Mouse (Mus musculus): ENCODE data around the gene Ifngr2. TPM values are rescaled to one million over a fixed set of nuclear protein-coding genes. Genes with fewer than 3 reads are reported as not detected.
A peak's percentile ranks its signal among the peaks of the same experiment; 100 is the strongest.
"Not testable (repeated sequence)": the region's sequence is repeated elsewhere in the genome, so short reads cannot be mapped to it uniquely, and the experiment has no call there.

Gene Ifngr2
- polyA plus RNA-seq, 1 experiment from 2014 or later, result 23.8 TPM

GRCm38 (mm10) chr16:91527051-91527450 is 19.8 kb upstream of the Ifngr2 start:
- 85% methylated on average over 10 of the region's 10 CpGs for WGBS
- DNase-seq (ENCODE audit: low spot score), result no peak

GRCm38 (mm10) chr16:91527500-91527899 is 19.4 kb upstream of the Ifngr2 start:
- H3K36me3 ChIP-seq, result no peaks in the 10 kb centered on the region
- 79% methylated on average over 5 of the region's 5 CpGs for WGBS
- H3K4me1 ChIP-seq, result peaks cover 4% of the 10 kb centered on the region; the same call in 1 of the 2 replicates

More at GRCm38 (mm10) chr16:91527051-91527450, 19.8 kb upstream of the Ifngr2 start:
- H3K4me1 ChIP-seq, result peaks cover 4% of the 10 kb centered on the region; the same call in 1 of the 2 replicates
- H3K27me3 ChIP-seq (ENCODE audit: low read depth, poor library complexity, severe bottlenecking), result no peaks in the 10 kb centered on the region
- no peaks in the 10 kb centered on the region for H3K9me3 ChIP-seq (replicated peaks)
- no peak overlapping the region for H3K4me3 ChIP-seq
- H3K27ac ChIP-seq (replicated peaks), result no peak overlapping the region
- H3K36me3 ChIP-seq, result no peaks in the 10 kb centered on the region

GRCm38 (mm10) chr16:91528578-91528977 is 18.3 kb upstream of the Ifngr2 start:
- WGBS, result 91% methylated on average over 9 of the region's 9 CpGs
- Histone ChIP-seq H3K4me3 (no peak overlapping the region), H3K36me3 (no peaks in the 10 kb centered on the region), H3K27ac (replicated peaks) (no peak overlapping the region), H3K27me3 (ENCODE audit: low read depth, poor library complexity, severe bottlenecking) (no peaks in the 10 kb centered on the region), H3K9me3 (replicated peaks) (no peaks in the 10 kb centered on the region), H3K4me1 (no peaks in the 10 kb centered on the region)
- no peak for DNase-seq (ENCODE audit: low spot score)

More at GRCm38 (mm10) chr16:91527500-91527899, 19.4 kb upstream of the Ifngr2 start:
- Histone ChIP-seq H3K4me3 (no peak overlapping the region), H3K27me3 (ENCODE audit: low read depth, poor library complexity, severe bottlenecking) (no peaks in the 10 kb centered on the region), H3K27ac (replicated peaks) (no peak overlapping the region), H3K9me3 (replicated peaks) (no peaks in the 10 kb centered on the region)
- DNase-seq (ENCODE audit: low spot score), result no peak

DNA sequence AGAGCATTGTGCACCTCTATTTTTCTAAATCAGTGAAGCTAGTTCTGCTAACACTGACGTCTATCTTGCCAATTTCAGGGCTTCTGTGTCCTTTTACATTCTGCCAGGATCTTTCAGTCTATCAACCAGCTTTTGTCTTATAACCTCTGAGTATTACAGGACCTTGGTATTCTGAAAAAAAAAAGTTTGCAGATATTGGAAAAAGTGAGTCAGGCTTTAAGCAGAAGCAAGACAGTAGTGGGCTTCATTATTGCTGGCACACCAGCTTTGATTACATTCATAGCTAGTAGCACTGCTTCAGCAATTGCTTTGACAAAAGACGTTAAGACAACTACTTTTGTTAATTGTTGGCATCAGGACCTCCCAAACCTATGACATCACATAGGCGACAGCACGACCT is 16.0 kb upstream of the Ifngr2 start:
- not testable (repeated sequence) for H3K9me3 ChIP-seq (replicated peaks); H3K4me3 ChIP-seq; H3K27ac ChIP-seq (replicated peaks); H3K36me3 ChIP-seq; H3K27me3 ChIP-seq (ENCODE audit: low read depth, poor library complexity, severe bottlenecking); H3K4me1 ChIP-seq; DNase-seq (ENCODE audit: low spot score)
- WGBS, result 88% methylated on average over 4 of the region's 4 CpGs

DNA sequence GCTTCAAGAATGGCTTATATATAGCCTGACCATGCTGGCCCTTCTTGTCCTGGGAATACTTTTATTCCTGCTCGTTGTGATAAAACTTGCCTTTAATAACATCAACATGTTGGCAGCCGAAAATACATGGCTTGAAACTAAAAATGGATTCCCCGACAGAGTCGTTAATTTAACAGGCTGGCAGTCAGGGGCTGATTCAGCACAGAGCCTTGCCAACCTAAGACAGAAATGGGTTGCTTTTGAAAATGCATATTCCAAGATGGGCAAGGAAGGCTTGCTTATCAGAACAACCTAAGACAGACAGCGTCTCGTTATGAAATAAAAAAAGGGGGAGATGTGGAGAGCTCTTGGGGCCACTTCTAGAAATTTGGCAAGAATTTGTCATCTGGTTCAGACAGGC is 15.0 kb upstream of the Ifngr2 start:
- Histone ChIP-seq H3K36me3 (no peaks in the 10 kb centered on the region), H3K4me3 (no peak overlapping the region), H3K9me3 (replicated peaks) (no peaks in the 10 kb centered on the region), H3K4me1 (no peaks in the 10 kb centered on the region), H3K27me3 (ENCODE audit: low read depth, poor library complexity, severe bottlenecking) (no peaks in the 10 kb centered on the region), H3K27ac (replicated peaks) (no peak overlapping the region)
- no peak for DNase-seq (ENCODE audit: low spot score)
- WGBS, result 90% methylated on average over 6 of the region's 6 CpGs

DNA sequence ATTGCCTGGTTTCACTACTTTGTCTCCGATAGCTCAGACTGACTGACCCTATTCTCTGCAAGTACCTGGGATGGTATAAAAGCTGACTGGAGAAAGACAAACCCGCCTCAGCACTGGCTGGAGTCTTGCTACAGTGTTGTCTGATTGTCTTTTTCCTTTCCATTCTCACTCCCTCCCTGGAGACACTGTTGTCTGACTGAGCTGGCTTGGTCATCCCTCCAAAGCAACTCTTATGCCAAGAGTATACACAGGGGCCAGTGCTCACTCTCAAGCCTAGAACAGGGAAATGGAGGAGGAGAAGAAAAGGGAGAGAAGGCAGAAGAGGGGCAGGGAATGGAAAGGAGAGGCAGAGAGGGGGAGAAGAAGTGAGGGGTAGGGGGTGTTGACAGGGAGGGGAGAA is 14.4 kb upstream of the Ifngr2 start:
- WGBS, result 59% methylated on average over 2 of the region's 2 CpGs
- no peak overlapping the region for H3K27ac ChIP-seq (replicated peaks)
- no peaks in the 10 kb centered on the region for H3K9me3 ChIP-seq (replicated peaks)
- no peaks in the 10 kb centered on the region for H3K27me3 ChIP-seq (ENCODE audit: low read depth, poor library complexity, severe bottlenecking)
- no peaks in the 10 kb centered on the region for H3K36me3 ChIP-seq
- no peaks in the 10 kb centered on the region for H3K4me1 ChIP-seq
- H3K4me3 ChIP-seq, result no peak overlapping the region
- DNase-seq (ENCODE audit: low spot score), result no peak

DNA sequence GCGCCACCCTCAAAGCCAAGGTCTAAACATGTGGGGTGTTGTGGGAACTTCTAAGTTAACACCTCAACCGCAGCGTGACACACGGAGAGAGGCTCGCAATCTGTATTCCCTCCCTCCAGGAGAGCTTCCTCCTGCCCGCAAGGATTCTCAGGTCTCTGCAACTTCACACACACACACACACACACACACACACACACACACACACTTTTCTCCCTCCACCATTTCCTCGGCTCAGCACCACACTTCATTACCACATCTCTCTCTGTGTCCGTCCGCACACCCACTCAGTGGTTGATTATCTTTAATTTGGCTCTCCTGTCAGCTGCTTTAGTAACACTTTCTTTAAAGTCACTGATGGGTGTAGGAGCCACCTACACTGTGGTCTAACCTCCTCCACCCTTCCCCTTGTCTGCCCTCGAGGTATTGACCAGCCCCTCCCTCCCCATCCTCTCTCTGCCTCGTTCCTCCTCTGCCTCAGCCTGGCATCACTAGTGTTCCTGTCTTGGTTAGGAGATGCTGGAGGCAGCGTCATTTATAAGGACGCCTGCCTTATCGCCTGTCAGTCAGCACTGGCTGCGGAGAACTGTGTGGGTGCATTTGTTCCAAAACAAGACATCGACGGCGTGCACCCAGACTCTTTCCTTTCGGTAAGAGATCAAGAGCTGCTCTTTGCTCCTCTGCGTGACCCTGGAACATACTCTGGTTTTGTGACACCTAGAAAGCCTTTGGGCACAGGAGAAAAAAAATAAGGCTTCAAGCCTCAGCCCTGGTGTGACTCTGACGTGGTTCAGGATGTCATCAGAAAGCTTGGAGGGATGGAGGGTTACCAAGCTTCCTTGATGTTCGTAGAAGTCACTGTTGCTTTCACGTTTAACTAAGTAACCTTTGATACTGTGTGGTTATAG is 13.5 kb upstream of the Ifngr2 start:
- H3K27me3 ChIP-seq (ENCODE audit: low read depth, poor library complexity, severe bottlenecking), result no peaks in the 10 kb centered on the region
- no peak overlapping the region for H3K4me3 ChIP-seq
- DNase-seq (ENCODE audit: low spot score), result no peak
- 78% methylated on average over 23 of the region's 23 CpGs for WGBS
- no peaks in the 10 kb centered on the region for H3K36me3 ChIP-seq
- no peaks in the 10 kb centered on the region for H3K9me3 ChIP-seq (replicated peaks)
- H3K27ac ChIP-seq (replicated peaks), result no peak overlapping the region
- no peaks in the 10 kb centered on the region for H3K4me1 ChIP-seq

- no peak overlapping the region for H3K4me3 ChIP-seq
- H3K27me3 ChIP-seq (ENCODE audit: low read depth, poor library complexity, severe bottlenecking), result no peaks in the 10 kb centered on the region
- H3K9me3 ChIP-seq (replicated peaks), result no peaks in the 10 kb centered on the region
- no peak overlapping the region for H3K27ac ChIP-seq (replicated peaks)
- H3K36me3 ChIP-seq, result no peaks in the 10 kb centered on the region
- peak; percentile 91 for DNase-seq (ENCODE audit: low spot score)
- 55% methylated on average over 13 of the region's 13 CpGs for WGBS
- H3K4me1 ChIP-seq, result no peaks in the 10 kb centered on the region
These were observed 12.4 kb upstream of the Ifngr2 start for GRCm38 (mm10) chr16:91534477-91534876.

- H3K27me3 ChIP-seq (ENCODE audit: low read depth, poor library complexity, severe bottlenecking), result no peaks in the 10 kb centered on the region
- H3K36me3 ChIP-seq, result no peaks in the 10 kb centered on the region
- H3K4me3 ChIP-seq, result no peak overlapping the region
- no peaks in the 10 kb centered on the region for H3K4me1 ChIP-seq
- H3K27ac ChIP-seq (replicated peaks), result no peak overlapping the region
- DNase-seq (ENCODE audit: low spot score), result no peak
- 87% methylated on average over 6 of the region's 6 CpGs for WGBS
- H3K9me3 ChIP-seq (replicated peaks), result no peaks in the 10 kb centered on the region
These were observed 12.0 kb upstream of the Ifngr2 start for GRCm38 (mm10) chr16:91534888-91535287.

DNA sequence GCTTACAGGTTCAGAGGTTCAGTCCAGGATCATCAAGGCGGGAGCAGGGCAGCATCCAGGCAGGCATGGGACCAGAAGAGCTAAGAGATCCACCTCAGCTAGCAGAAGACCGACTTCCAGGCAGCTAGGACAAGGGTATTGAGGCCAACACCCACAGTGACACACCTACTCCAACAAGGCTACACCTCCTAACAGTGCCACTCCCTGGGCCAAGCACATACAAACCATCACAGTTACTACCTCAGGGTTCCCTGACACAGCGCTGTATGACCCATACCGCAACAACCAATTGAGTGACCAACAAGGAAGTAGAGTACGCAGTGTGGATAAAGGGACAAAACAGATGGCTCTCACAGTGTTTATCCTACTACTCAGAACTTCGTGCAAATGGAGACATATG is 10.5 kb upstream of the Ifngr2 start:
- 0 out of 2 replicates have a peak, but pooled peaks cover 8% of the 10 kb centered on the region for H3K27me3 ChIP-seq (ENCODE audit: low read depth, poor library complexity, severe bottlenecking)
- no peaks in the 10 kb centered on the region for H3K9me3 ChIP-seq (replicated peaks)
- WGBS, result 86% methylated on average over 6 of the region's 6 CpGs
- H3K4me1 ChIP-seq, result peaks cover 3% of the 10 kb centered on the region
- H3K4me3 ChIP-seq, result no peak overlapping the region
- DNase-seq (ENCODE audit: low spot score), result no peak
- no peak overlapping the region for H3K27ac ChIP-seq (replicated peaks)
- no peaks in the 10 kb centered on the region for H3K36me3 ChIP-seq

DNA sequence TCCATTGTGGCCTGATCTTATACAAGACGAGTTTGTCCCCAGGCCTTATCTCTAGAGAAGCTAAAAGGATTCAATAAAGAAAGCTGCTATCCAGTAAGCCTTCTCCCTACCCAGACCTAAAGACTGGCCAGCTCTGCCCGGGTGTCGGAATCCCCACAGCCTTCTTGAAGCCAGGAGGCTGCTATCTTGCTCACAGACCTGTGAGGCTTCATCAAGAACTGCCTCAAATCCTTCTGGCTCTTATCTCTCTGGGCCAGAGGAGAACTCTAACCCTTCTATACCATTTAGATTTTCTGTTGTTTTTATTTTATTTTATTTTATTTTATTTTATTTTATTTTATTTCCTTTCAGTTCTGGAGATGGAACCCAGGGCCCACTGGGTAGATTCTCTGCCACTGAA is 9.8 kb upstream of the Ifngr2 start:
- DNase-seq (ENCODE audit: low spot score), result no peak

DNA sequence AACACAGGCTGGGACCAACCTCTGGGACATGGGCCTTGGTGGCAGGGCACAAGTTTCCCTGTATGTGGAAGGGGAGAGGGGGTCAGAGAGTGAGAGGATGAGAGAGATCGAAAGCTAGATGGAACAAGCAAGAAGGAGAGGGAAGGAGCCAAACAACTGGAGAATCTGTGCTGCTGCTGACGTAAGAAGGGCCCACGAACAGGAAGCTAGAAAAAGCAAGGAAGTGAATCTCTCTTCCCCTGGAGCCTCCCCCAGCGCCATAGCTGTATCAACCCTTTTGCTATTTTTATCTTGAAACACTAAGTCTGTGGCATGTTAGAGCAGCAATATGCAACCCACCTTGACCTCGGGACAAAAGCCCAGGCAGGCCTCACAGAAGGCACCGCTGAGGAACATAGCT is 8.8 kb upstream of the Ifngr2 start:
- 75% methylated on average over 6 of the region's 6 CpGs for WGBS
- Histone ChIP-seq H3K27me3 (ENCODE audit: low read depth, poor library complexity, severe bottlenecking) (0 out of 2 replicates have a peak, but pooled peaks cover 8% of the 10 kb centered on the region), H3K4me3 (no peak overlapping the region), H3K4me1 (peaks cover 11% of the 10 kb centered on the region), H3K9me3 (replicated peaks) (no peaks in the 10 kb centered on the region), H3K36me3 (no peaks in the 10 kb centered on the region), H3K27ac (replicated peaks) (peak overlapping the region; percentile 19)
- no peak for DNase-seq (ENCODE audit: low spot score)

More for the DNA sequence above, 9.8 kb upstream of the Ifngr2 start:
- H3K27me3 ChIP-seq (ENCODE audit: low read depth, poor library complexity, severe bottlenecking), result 0 out of 2 replicates have a peak, but pooled peaks cover 8% of the 10 kb centered on the region
- peaks cover 10% of the 10 kb centered on the region for H3K4me1 ChIP-seq
- H3K4me3 ChIP-seq, result no peak overlapping the region
- 81% methylated on average over 3 of the region's 3 CpGs for WGBS
- no peaks in the 10 kb centered on the region for H3K36me3 ChIP-seq
- no peaks in the 10 kb centered on the region for H3K9me3 ChIP-seq (replicated peaks)
- no peak overlapping the region for H3K27ac ChIP-seq (replicated peaks)

DNA sequence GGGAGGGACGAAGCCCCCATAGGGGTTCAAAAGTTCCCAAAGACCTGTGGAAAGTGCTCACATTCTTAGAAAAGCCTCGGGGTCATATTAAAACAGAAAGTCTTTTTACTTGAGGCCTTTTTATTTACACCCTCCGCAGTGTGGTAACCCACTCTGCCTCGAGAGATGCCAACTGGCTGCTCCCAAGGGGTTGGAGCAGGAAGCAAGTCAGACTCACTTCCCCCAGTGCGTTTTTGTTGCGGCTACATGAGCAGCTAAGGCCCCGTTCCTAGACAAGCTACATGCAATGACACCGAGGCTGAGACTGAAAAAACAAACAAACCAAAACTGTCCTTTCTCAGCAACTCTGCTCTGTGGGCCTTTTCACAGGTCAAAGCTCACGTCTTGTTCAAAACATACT is 8.4 kb upstream of the Ifngr2 start:
- Histone ChIP-seq H3K4me3 (no peak overlapping the region), H3K27ac (replicated peaks) (peak overlapping the region; percentile 19; the same call in 1 of the 2 replicates), H3K4me1 (peaks cover 11% of the 10 kb centered on the region), H3K36me3 (no peaks in the 10 kb centered on the region), H3K27me3 (ENCODE audit: low read depth, poor library complexity, severe bottlenecking) (0 out of 2 replicates have a peak, but pooled peaks cover 8% of the 10 kb centered on the region), H3K9me3 (replicated peaks) (no peaks in the 10 kb centered on the region)
- no peak for DNase-seq (ENCODE audit: low spot score)
- WGBS, result 64% methylated on average over 9 of the region's 9 CpGs

All from midbrain, embryonic 10.5 days (tissue).